Mouse (Mus musculus) olfactory bulb, adult 2 months (tissue): ENCODE data around the gene Sprr1a. TPM values are rescaled to one million over a fixed set of nuclear protein-coding genes. Genes with fewer than 3 reads are reported as not detected.
"Not testable (repeated sequence)": the region's sequence is repeated elsewhere in the genome, so short reads cannot be mapped to it uniquely, and the experiment has no call there.

Source experiments
- H3K27ac ChIP-seq: fragments of 200-500 bp; 2 replicates; pipeline ENCODE4 v1.5.1; 2012; ENCODE audit warnings: low read depth, low read length; ENCODE audit not compliant: insufficient read depth
- H3K4me1 ChIP-seq: fragments of 200-500 bp; 2 replicates; pipeline ENCODE4 v1.6.1; 2012; ENCODE audit warnings: low read length; ENCODE audit not compliant: control insufficient read depth, insufficient read depth
- H3K4me3 ChIP-seq: fragments of 200-500 bp; 2 replicates; pipeline ENCODE4 v1.5.1; 2012; ENCODE audit warnings: mild to moderate bottlenecking, low read depth, low read length, moderate library complexity; ENCODE audit not compliant: insufficient read depth
- CTCF ChIP-seq: fragments of 200-500 bp; IDR thresholded peaks from 2 replicates; pipeline ENCODE4 v1.5.1; 2012; ENCODE audit warnings: low read depth, mild to moderate bottlenecking, low read length, moderate library complexity; ENCODE audit not compliant: insufficient read depth
- POLR2A ChIP-seq: fragments of 200-500 bp; IDR thresholded peaks from 2 replicates; pipeline ENCODE4 v1.6.1; 2012; ENCODE audit warnings: mild to moderate bottlenecking, low read depth, low read length, moderate library complexity; ENCODE audit not compliant: insufficient read depth
- WGBS: fragments of 180-500 bp; shearing (Covaris S2); methylation state at CpG from one replicate; pipeline ENCODE4 v1.1.7; 2018; 5-methylcytosine and 5-hydroxymethylcytosine counted together
- polyA plus RNA-seq: library from polyadenylated mRNA; stranded (reverse); fragments of >200 nt; gene quantifications from 2 replicates; pipeline ENCODE4 v1.2.4, GENCODE M21; 2012; ENCODE audit warnings: low replicate concordance; ENCODE audit not compliant: missing spikeins, insufficient read depth, insufficient read length

The Sprr1a gene
- not detected in 2 replicates for polyA plus RNA-seq

GRCm38 (mm10) chr3:92485863-92486262 is at the start of gene Sprr1a:
TSS of gene Sprr1a (minus strand) at chr3:92485895.
- H3K27ac ChIP-seq = no peak within 1 kb of the TSS
- TF ChIP-seq POLR2A (no peak), CTCF (no peak)
- H3K4me1 ChIP-seq = no peaks in the 10 kb centered on the region
- no peak within 1 kb of the TSS for H3K4me3 ChIP-seq

- 90% methylated on average over 3 of the region's 3 CpGs for WGBS
Measured at GRCm38 (mm10) chr3:92534411-92534810, 48.7 kb upstream of the Sprr1a start, which contains the start of gene 2310046K23Rik. TSS of gene 2310046K23Rik (minus strand) at chr3:92534511.

GRCm38 (mm10) chr3:92512325-92512724 is 26.6 kb upstream of the Sprr1a start:
- no peak for TF ChIP-seq CTCF
- no peak for TF ChIP-seq POLR2A
- Histone ChIP-seq H3K27ac (no peak overlapping the region), H3K4me3 (no peak overlapping the region), H3K4me1 (no peaks in the 10 kb centered on the region)

More at GRCm38 (mm10) chr3:92534411-92534810, 48.7 kb upstream of the Sprr1a start, which contains the start of gene 2310046K23Rik:
- H3K27ac ChIP-seq = no peak within 1 kb of the TSS
- H3K4me3 ChIP-seq = no peak within 1 kb of the TSS
- no peaks in the 10 kb centered on the region for H3K4me1 ChIP-seq
- TF ChIP-seq POLR2A (no peak), CTCF (no peak)

- Histone ChIP-seq H3K4me3 (no peak overlapping the region), H3K4me1 (no peaks in the 10 kb centered on the region), H3K27ac (no peak overlapping the region)
- no peak for TF ChIP-seq CTCF
- no peak for TF ChIP-seq POLR2A
Measured at GRCm38 (mm10) chr3:92510786-92511185, 25.1 kb upstream of the Sprr1a start.

GRCm38 (mm10) chr3:92508185-92508584 is 22.5 kb upstream of the Sprr1a start:
- Histone ChIP-seq H3K4me1 (no peaks in the 10 kb centered on the region), H3K27ac (no peak overlapping the region), H3K4me3 (no peak overlapping the region)
- TF ChIP-seq CTCF = no peak
- TF ChIP-seq POLR2A = no peak
- WGBS = 95% methylated on average over 1 of the region's 1 CpGs

GRCm38 (mm10) chr3:92503528-92503927 is 17.8 kb upstream of the Sprr1a start:
- Histone ChIP-seq H3K4me1 (no peaks in the 10 kb centered on the region), H3K27ac (no peak overlapping the region), H3K4me3 (no peak overlapping the region)
- no peak for TF ChIP-seq POLR2A
- no peak for TF ChIP-seq CTCF

- H3K4me1 ChIP-seq = no peaks in the 10 kb centered on the region
- no peak for TF ChIP-seq CTCF
- TF ChIP-seq POLR2A = no peak
- H3K4me3 ChIP-seq = no peak within 1 kb of the TSS
- no peak within 1 kb of the TSS for H3K27ac ChIP-seq
- 98% methylated on average over 1 of the region's 1 CpGs for WGBS
Measured at GRCm38 (mm10) chr3:92500393-92500792, 14.7 kb upstream of the Sprr1a start, which contains the start of gene Sprr4. TSS of gene Sprr4 (minus strand) at chr3:92500493.

GRCm38 (mm10) chr3:92490262-92490661 is 4.6 kb upstream of the Sprr1a start:
- not testable (repeated sequence) for H3K4me3 ChIP-seq, H3K4me1 ChIP-seq, H3K27ac ChIP-seq

GRCm38 (mm10) chr3:92486307-92486706 is 612 bp upstream of the Sprr1a start:
- 57% methylated on average over 1 of the region's 1 CpGs for WGBS
- Histone ChIP-seq H3K4me3 (no peak overlapping the region), H3K4me1 (no peaks in the 10 kb centered on the region), H3K27ac (no peak overlapping the region)
- TF ChIP-seq POLR2A = no peak
- TF ChIP-seq CTCF = no peak

- H3K4me3 ChIP-seq, H3K4me1 ChIP-seq, H3K27ac ChIP-seq: not testable (repeated sequence)
Measured at GRCm38 (mm10) chr3:92481249-92481648, 4.4 kb downstream of the Sprr1a start.

GRCm38 (mm10) chr3:92470111-92470510 is 15.6 kb downstream of the Sprr1a start:
- WGBS = 92% methylated on average over 2 of the region's 2 CpGs
- TF ChIP-seq POLR2A (no peak), CTCF (no peak)
- no peak overlapping the region for H3K27ac ChIP-seq

More at GRCm38 (mm10) chr3:92470111-92470510, 15.6 kb downstream of the Sprr1a start:
- Histone ChIP-seq H3K4me1 (no peaks in the 10 kb centered on the region), H3K4me3 (no peak overlapping the region)
